Mouse (Mus musculus) layer of hippocampus, postnatal 36 days (tissue): Measurements from ENCODE around the gene Plekhg5. TPM values are rescaled to one million over a fixed set of nuclear protein-coding genes. Genes with fewer than 3 reads are reported as not detected.

Source experiments
- DNase-seq, 2 experiments: peaks; one replicate each; pipeline ENCODE4 v3.0.0; 2022
- total RNA-seq, 2 experiments: library from RNA; stranded (reverse); gene quantifications; 2 replicates each; pipeline ENCODE4 v1.2.3; 2021

The Plekhg5 gene
- total RNA-seq, 2 experiments from 2014 or later = 158 to 166 TPM

GRCm38 (mm10) chr4:152070494-152071396 is 1.6 kb upstream of the Plekhg5 start:
- DNase-seq = no peak

- no peak for DNase-seq
Measured at GRCm38 (mm10) chr4:152072655-152073054, 357 bp downstream of the Plekhg5 start.

- DNase-seq = no peak
Measured at GRCm38 (mm10) chr4:152073715-152074114, 1.4 kb downstream of the Plekhg5 start.

GRCm38 (mm10) chr4:152074548-152074947 is 2.2 kb downstream of the Plekhg5 start:
- no peak for DNase-seq

- DNase-seq = no peak
Measured at GRCm38 (mm10) chr4:152077191-152077590, 4.9 kb downstream of the Plekhg5 start.

GRCm38 (mm10) chr4:152078105-152078530 is 5.8 kb downstream of the Plekhg5 start:
- DNase-seq = no peak

- DNase-seq = no peak
Measured at GRCm38 (mm10) chr4:152079261-152079660, 7.0 kb downstream of the Plekhg5 start.

GRCm38 (mm10) chr4:152079931-152080330 is 7.6 kb downstream of the Plekhg5 start:
- no peak for DNase-seq

GRCm38 (mm10) chr4:152083611-152084220 is 11.4 kb downstream of the Plekhg5 start:
- no peak for DNase-seq

- no peak for DNase-seq
Measured at GRCm38 (mm10) chr4:152084616-152085015, 12.3 kb downstream of the Plekhg5 start.

- DNase-seq = peak; percentile 69 to 73
Measured at GRCm38 (mm10) chr4:152086505-152087210, 14.4 kb downstream of the Plekhg5 start.

GRCm38 (mm10) chr4:152087211-152088081 is 15.1 kb downstream of the Plekhg5 start:
- DNase-seq = no peak

- peak; percentile 46 to 49 for DNase-seq
Measured at GRCm38 (mm10) chr4:152088133-152088532, 15.8 kb downstream of the Plekhg5 start.

- DNase-seq = peak; percentile 86 to 88
Measured at GRCm38 (mm10) chr4:152088556-152089120, 16.3 kb downstream of the Plekhg5 start.

GRCm38 (mm10) chr4:152090191-152090590 is 17.9 kb downstream of the Plekhg5 start:
- no peak for DNase-seq

- DNase-seq = no peak
Measured at GRCm38 (mm10) chr4:152092751-152093293, 20.5 kb downstream of the Plekhg5 start.

GRCm38 (mm10) chr4:152094233-152094632 is 21.9 kb downstream of the Plekhg5 start:
- no peak for DNase-seq

- DNase-seq = peak in 1 of 2 experiments; percentile 57
Measured at GRCm38 (mm10) chr4:152095937-152096910, 23.9 kb downstream of the Plekhg5 start.

- DNase-seq = no peak
Measured at GRCm38 (mm10) chr4:152096927-152097326, 24.6 kb downstream of the Plekhg5 start.
